Mouse (Mus musculus): ENCODE measurements around the gene Tnk1. TPM values are rescaled to one million over a fixed set of nuclear protein-coding genes. Genes with fewer than 3 reads are reported as not detected.

The Tnk1 gene
- total and polyA plus RNA-seq, 3 experiments = 0.25 to 0.35 TPM; not detected in 1

GRCm38 (mm10) chr11:69834001-69834549 is 24.5 kb downstream of the Tnk1 start (continued):
- TF ChIP-seq BHLHE40 (IDR thresholded peaks at IDR 0.05; ENCODE audit: borderline replicate concordance, low read depth, low read length) (no peak), KAT2A (conservative IDR thresholded peaks at IDR 0.05; ENCODE audit: low read depth, low read length) (no peak)

- Histone ChIP-seq H3K9ac (ENCODE audit: control insufficient read depth, low read depth, low read length, poor library complexity, severe bottlenecking) (peak overlapping the region; percentile 74), H3K27me3 (ENCODE audit: control insufficient read depth in 1 of 2, insufficient read depth in 2 of 2, low read length in 2 of 2) (no peaks in the 10 kb centered on the region; a peak in 1 of 4 replicates), H3K27ac (ENCODE audit: control insufficient read depth, low read depth, low read length) (peak overlapping the region; percentile 46), H3K9me3 (replicated peaks; ENCODE audit: insufficient read depth, low read length) (no peaks in the 10 kb centered on the region), H3K4me1 (ENCODE audit: control insufficient read depth in 1 of 2, insufficient read depth in 2 of 2, low read length in 2 of 2) (peaks cover 7 to 22% of the 10 kb centered on the region in 2 experiments), H3K4me3 (ENCODE audit: control insufficient read depth in 1 of 2, insufficient read depth in 1 of 2, low read depth in 2 of 2, low read length in 2 of 2) (peak overlapping the region; percentile 47 to 55), H3K79me2 (ENCODE audit: control insufficient read depth, insufficient read depth, low read length, poor library complexity) (peaks cover 1% of the 10 kb centered on the region; the same call in 1 of the 2 replicates), H3K36me3 (ENCODE audit: control insufficient read depth in 1 of 2, insufficient read depth in 2 of 2, low read length in 2 of 2) (peaks cover 2 to 10% of the 10 kb centered on the region in 2 experiments; a peak in 2 of 4 replicates)
- DNase-seq (ENCODE audit: low read depth, low spot score) = peak; percentile 89
- TF ChIP-seq POLR2AphosphoS2 (IDR thresholded peaks at IDR 0.05; ENCODE audit: low read length) = peak; percentile 40; the same call in 1 of the 2 replicates
- TF ChIP-seq TCF12 (IDR thresholded peaks at IDR 0.05; ENCODE audit: low read depth, low read length) = peak; percentile 29; the same call in 1 of the 2 replicates
- no peak for TF ChIP-seq USF2 (IDR thresholded peaks at IDR 0.05; ENCODE audit: borderline replicate concordance in 1 of 2, insufficient read depth in 1 of 2, low read depth in 1 of 2, low read length in 2 of 2)
- TF ChIP-seq TAL1 (IDR thresholded peaks at IDR 0.05; ENCODE audit: low read length) = 0 out of 2 replicates have a peak, but pooled peaks have one; percentile 14
- TF ChIP-seq USF1 (IDR thresholded peaks at IDR 0.05; ENCODE audit: low read depth, low read length) = no peak
- peak; percentile 4; the same call in 1 of the 2 replicates for TF ChIP-seq SMC3 (IDR thresholded peaks at IDR 0.05; ENCODE audit: low read depth, low read length)
- peak; percentile 52 for TF ChIP-seq TBP (IDR thresholded peaks at IDR 0.05; ENCODE audit: low read depth, low read length)
- peak; percentile 45; the same call in 1 of the 2 replicates for TF ChIP-seq GATA1 (IDR thresholded peaks at IDR 0.05; ENCODE audit: low read depth, low read length)
- peak; percentile 64; the same call in 1 of the 2 replicates for TF ChIP-seq ZKSCAN1 (IDR thresholded peaks at IDR 0.05; ENCODE audit: low read depth, low read length)
- no peak for TF ChIP-seq ZC3H11A (IDR thresholded peaks at IDR 0.05; ENCODE audit: low read depth, low read length)
- no peak for TF ChIP-seq POLR2AphosphoS5 (IDR thresholded peaks at IDR 0.05; ENCODE audit: borderline replicate concordance, low read depth, low read length)
- no peak for TF ChIP-seq SIN3A (IDR thresholded peaks at IDR 0.05; ENCODE audit: low read length)
Measured at GRCm38 (mm10) chr11:69833554-69833953, 25.0 kb downstream of the Tnk1 start.

- no peaks in the 10 kb centered on the region for H3K27me3 ChIP-seq (ENCODE audit: control insufficient read depth in 1 of 2, insufficient read depth in 2 of 2, low read length in 2 of 2)
- no peak for TF ChIP-seq MAFK (IDR thresholded peaks at IDR 0.05; ENCODE audit: borderline replicate concordance, low read depth, low read length)
- TF ChIP-seq EP300 (IDR thresholded peaks at IDR 0.05; ENCODE audit: low read depth in 1 of 2, low read length in 2 of 2) = no peak
- no peak for TF ChIP-seq CHD1 (IDR thresholded peaks at IDR 0.05; ENCODE audit: low read depth, low read length)
- TF ChIP-seq ZC3H11A (IDR thresholded peaks at IDR 0.05; ENCODE audit: low read depth, low read length) = no peak
- TF ChIP-seq KAT2A (conservative IDR thresholded peaks at IDR 0.05; ENCODE audit: low read depth, low read length) = no peak
Measured at GRCm38 (mm10) chr11:69828832-69829231, 29.7 kb downstream of the Tnk1 start.

More at GRCm38 (mm10) chr11:69828832-69829231, 29.7 kb downstream of the Tnk1 start:
- Histone ChIP-seq H3K9ac (ENCODE audit: control insufficient read depth, low read depth, low read length, poor library complexity, severe bottlenecking) (no peak overlapping the region), H3K27ac (ENCODE audit: control insufficient read depth, low read depth, low read length) (no peak overlapping the region), H3K36me3 (ENCODE audit: control insufficient read depth in 1 of 2, insufficient read depth in 2 of 2, low read length in 2 of 2) (peaks cover 2 to 5% of the 10 kb centered on the region in 2 experiments; a peak in 3 of 4 replicates), H3K9me3 (replicated peaks; ENCODE audit: insufficient read depth, low read length) (no peaks in the 10 kb centered on the region), H3K79me2 (ENCODE audit: control insufficient read depth, insufficient read depth, low read length, poor library complexity) (peaks cover under 1% of the 10 kb centered on the region; the same call in 1 of the 2 replicates), H3K4me1 (ENCODE audit: control insufficient read depth in 1 of 2, insufficient read depth in 2 of 2, low read length in 2 of 2) (peaks cover 3 to 9% of the 10 kb centered on the region in 2 experiments; a peak in 3 of 4 replicates), H3K4me3 (ENCODE audit: control insufficient read depth in 1 of 2, insufficient read depth in 1 of 2, low read depth in 2 of 2, low read length in 2 of 2) (no peak overlapping the region)
- no peak for DNase-seq (ENCODE audit: low read depth, low spot score)

Data from MEL (cell line).